Mouse (Mus musculus) cerebellum, adult 2 months (tissue): ENCODE data around the gene Mylpf. TPM values are rescaled to one million over a fixed set of nuclear protein-coding genes. Genes with fewer than 3 reads are reported as not detected.
A peak's percentile ranks its signal among the peaks of the same experiment; 100 is the strongest.
"Not testable (repeated sequence)": the region's sequence is repeated elsewhere in the genome, so short reads cannot be mapped to it uniquely, and the experiment has no call there.

Experiments used
- DNase-seq, 2 experiments: peaks; one replicate each; pipeline ENCODE4 v3.0.0; 2021
- H3K27ac ChIP-seq: fragments of 200-500 bp; 2 replicates; pipeline ENCODE4 v1.5.1; 2012; ENCODE audit warnings: low read length, control low read depth, inconsistent platforms; ENCODE audit not compliant: insufficient read depth
- H3K27me3 ChIP-seq: fragments of 200-500 bp; 2 replicates; pipeline ENCODE4 v1.6.1; 2012; ENCODE audit warnings: inconsistent platforms, mild to moderate bottlenecking, low read length, moderate library complexity; ENCODE audit not compliant: control insufficient read depth, insufficient read depth
- H3K4me1 ChIP-seq: fragments of 200-500 bp; 2 replicates; pipeline ENCODE4 v1.6.1; 2011; ENCODE audit warnings: low read length; ENCODE audit not compliant: control insufficient read depth, insufficient read depth
- H3K4me3 ChIP-seq: fragments of 200-500 bp; replicated peaks from 2 replicates; pipeline ENCODE3; 2011; ENCODE audit warnings: mild to moderate bottlenecking, low read depth, low read length, control low read depth; ENCODE audit not compliant: insufficient read depth
- CTCF ChIP-seq: fragments of 200-500 bp; IDR thresholded peaks from 2 replicates; pipeline ENCODE4 v1.5.1; 2011; ENCODE audit warnings: low read depth, mild to moderate bottlenecking, control low read depth, low read length, moderate library complexity, borderline replicate concordance; ENCODE audit not compliant: insufficient read depth
- POLR2A ChIP-seq: fragments of 200-500 bp; IDR thresholded peaks from 2 replicates; pipeline ENCODE4 v1.6.1; 2011; ENCODE audit warnings: low read length, control low read depth, borderline replicate concordance; ENCODE audit not compliant: insufficient read depth
- WGBS: fragments of 180-500 bp; shearing (Covaris S2); methylation state at CpG from one replicate; pipeline ENCODE4 v1.1.7; 2018; 5-methylcytosine and 5-hydroxymethylcytosine counted together
- polyA plus RNA-seq: library from polyadenylated mRNA; depleted of rRNA; stranded (reverse); fragments of >200 nt; gene quantifications from 2 replicates; pipeline ENCODE4 v1.2.3, GENCODE M21; 2012; rRNA removed

Mylpf gene
- polyA plus RNA-seq: 1.6 and 3.0 TPM in 2 replicates

DNA sequence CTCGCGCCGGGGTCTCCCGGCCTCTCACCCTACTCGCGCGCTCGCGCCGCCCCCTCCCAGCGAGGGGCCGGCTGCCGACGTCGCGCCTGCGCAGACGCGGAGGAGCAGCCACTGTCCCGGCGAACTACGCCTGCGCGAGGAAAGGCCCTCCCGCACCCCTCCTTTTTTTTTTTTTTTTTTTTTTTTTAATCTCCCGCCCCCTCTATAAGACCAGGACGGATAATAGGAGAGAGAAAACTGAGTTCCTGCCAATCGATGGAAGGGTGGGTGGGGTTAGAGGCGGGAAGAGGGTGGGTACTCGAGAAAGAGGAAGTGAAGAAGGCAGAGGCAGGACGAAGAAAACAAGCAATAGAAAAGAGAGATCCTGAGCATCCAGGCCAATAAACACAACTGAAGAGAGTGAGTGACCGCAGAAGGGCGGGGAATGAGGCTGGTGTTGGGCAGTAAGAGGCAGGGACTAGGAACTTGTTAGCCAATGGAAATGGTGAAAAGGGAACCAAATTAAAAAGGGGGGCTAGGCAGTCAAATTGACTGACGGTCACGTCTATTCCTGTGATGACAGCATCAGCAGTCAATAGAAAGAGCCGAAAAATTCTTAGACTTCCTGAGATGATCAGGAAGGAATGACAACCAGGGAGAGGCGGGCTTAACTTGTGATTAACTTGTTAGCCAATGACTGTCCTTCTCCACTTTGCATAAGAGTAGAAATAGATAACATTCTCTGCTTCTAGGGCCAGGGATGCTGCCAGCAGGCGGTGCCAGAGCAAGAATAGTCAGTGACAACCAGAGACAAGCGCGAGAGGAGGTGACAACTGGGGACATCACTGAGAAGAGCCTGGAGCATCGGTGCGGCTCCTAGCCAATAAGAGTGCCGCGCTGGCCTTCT lies at the start of gene Mylpf:
Gene Mylpf (plus strand): TSS at position 338 of the 886 bp plus-strand sequence.
- Histone ChIP-seq H3K27ac (peak within 1 kb of the TSS; percentile 70; the same call in 1 of the 2 replicates), H3K4me3 (peak within 1 kb of the TSS; percentile 75), H3K27me3 (no peaks in the 10 kb centered on the region), H3K4me1 (peaks cover 6% of the 10 kb centered on the region; the same call in 1 of the 2 replicates)
- WGBS: under 1% methylated on average over 44 of the region's 44 CpGs
- DNase-seq: peak; percentile 88 to 99
- TF ChIP-seq CTCF: peak; percentile 31; the same call in 1 of the 2 replicates
- TF ChIP-seq POLR2A: peak; percentile 79

- no peak for TF ChIP-seq POLR2A
- TF ChIP-seq CTCF: no peak
- Histone ChIP-seq H3K27ac (no peak overlapping the region), H3K4me3 (no peak overlapping the region), H3K27me3 (no peaks in the 10 kb centered on the region; the same call in 1 of the 2 replicates), H3K4me1 (no peaks in the 10 kb centered on the region)
- 86% methylated on average over 5 of the region's 5 CpGs for WGBS
- DNase-seq: no peak
Observed at GRCm38 (mm10) chr7:127162546-127162945, 46.1 kb upstream of the Mylpf start.

DNA sequence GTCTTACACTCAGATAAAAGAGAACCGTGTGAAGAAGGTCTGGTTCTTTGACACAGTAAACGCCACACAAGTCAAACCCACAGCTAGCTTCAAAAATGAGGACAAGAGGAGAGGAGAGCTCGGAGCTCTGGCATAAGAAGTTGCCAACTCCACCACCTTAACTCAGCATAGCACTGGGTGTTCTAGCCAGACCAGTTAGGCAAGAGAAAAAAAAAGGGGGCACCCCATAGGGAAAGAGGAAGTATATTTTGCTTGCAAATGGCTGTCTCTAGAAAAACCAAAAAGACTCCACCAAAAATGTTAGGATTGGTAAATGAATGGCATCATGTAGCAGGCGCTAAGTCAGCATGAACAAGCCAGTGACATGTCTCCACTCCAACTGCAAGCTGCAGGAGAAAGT lies 44.7 kb upstream of the Mylpf start:
- Histone ChIP-seq H3K4me1 (no peaks in the 10 kb centered on the region), H3K27ac (no peak overlapping the region), H3K27me3 (no peaks in the 10 kb centered on the region; the same call in 1 of the 2 replicates), H3K4me3 (no peak overlapping the region)
- TF ChIP-seq CTCF (no peak), POLR2A (no peak)
- no peak for DNase-seq
- WGBS: 78% methylated on average over 4 of the region's 4 CpGs

- no peaks in the 10 kb centered on the region; the same call in 1 of the 2 replicates for H3K27me3 ChIP-seq
- DNase-seq: no peak
- H3K4me3 ChIP-seq: no peak overlapping the region
- WGBS: 89% methylated on average over 12 of the region's 12 CpGs
- no peak for TF ChIP-seq POLR2A
- TF ChIP-seq CTCF: no peak
- H3K4me1 ChIP-seq: no peaks in the 10 kb centered on the region
- no peak overlapping the region for H3K27ac ChIP-seq
Observed at GRCm38 (mm10) chr7:127165607-127166493, 42.8 kb upstream of the Mylpf start.

DNA sequence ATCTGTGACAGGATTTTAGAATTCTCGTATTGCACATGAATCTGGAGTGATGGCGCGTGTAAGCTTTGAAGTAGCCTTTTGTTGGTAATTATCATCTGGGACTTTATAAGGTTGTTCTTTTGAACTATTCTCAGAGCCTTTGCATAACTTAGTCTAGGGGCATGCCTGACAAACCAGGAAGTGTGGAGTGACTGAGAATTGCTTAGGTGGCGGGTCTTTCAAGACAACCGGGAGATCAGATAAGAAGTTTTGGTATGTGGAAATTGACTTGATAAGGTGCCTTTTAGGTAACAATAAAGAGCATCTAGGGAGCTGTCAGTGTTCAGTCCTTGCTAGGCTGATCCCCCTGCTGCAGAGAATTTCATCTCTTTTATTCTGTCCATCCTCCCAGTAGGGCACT lies 42.2 kb upstream of the Mylpf start:
- DNase-seq: no peak
- 90% methylated on average over 5 of the region's 5 CpGs for WGBS
- H3K27ac ChIP-seq: no peak overlapping the region
- H3K27me3 ChIP-seq: no peaks in the 10 kb centered on the region; the same call in 1 of the 2 replicates
- no peak overlapping the region for H3K4me3 ChIP-seq
- H3K4me1 ChIP-seq: no peaks in the 10 kb centered on the region
- TF ChIP-seq CTCF (no peak), POLR2A (no peak)

DNA sequence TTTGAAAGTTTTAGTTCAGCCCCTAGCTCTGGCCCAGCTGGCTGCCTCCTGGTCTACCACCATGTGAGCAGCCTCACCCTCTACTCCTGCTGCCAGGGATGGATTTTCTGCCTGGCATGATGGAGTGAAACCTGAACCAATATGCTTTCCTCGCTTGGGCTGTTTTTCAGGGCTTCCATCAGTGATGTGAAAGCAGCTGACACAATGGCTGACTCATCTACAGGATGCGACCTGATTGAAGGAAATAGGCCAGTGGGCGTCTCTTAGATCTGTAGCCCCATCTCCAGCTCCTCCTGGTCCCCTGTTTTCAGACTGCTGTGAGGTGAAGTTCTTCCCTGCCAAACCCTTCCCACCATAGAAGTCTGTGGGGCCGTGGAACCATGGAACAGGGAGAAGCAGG lies 31.8 kb upstream of the Mylpf start:
- H3K4me1 ChIP-seq: no peaks in the 10 kb centered on the region; the same call in 1 of the 2 replicates
- no peak for DNase-seq
- no peak overlapping the region for H3K27ac ChIP-seq
- no peak overlapping the region for H3K4me3 ChIP-seq
- TF ChIP-seq CTCF (no peak), POLR2A (no peak)
- WGBS: 63% methylated on average over 4 of the region's 4 CpGs
- no peaks in the 10 kb centered on the region for H3K27me3 ChIP-seq

GRCm38 (mm10) chr7:127180783-127181182 lies 27.9 kb upstream of the Mylpf start:
- TF ChIP-seq POLR2A: no peak
- TF ChIP-seq CTCF: no peak
- no peaks in the 10 kb centered on the region for H3K27me3 ChIP-seq
- WGBS: 63% methylated on average over 2 of the region's 2 CpGs
- H3K27ac ChIP-seq: no peak overlapping the region
- DNase-seq: no peak
- H3K4me3 ChIP-seq: no peak overlapping the region
- H3K4me1 ChIP-seq: no peaks in the 10 kb centered on the region; the same call in 1 of the 2 replicates

DNA sequence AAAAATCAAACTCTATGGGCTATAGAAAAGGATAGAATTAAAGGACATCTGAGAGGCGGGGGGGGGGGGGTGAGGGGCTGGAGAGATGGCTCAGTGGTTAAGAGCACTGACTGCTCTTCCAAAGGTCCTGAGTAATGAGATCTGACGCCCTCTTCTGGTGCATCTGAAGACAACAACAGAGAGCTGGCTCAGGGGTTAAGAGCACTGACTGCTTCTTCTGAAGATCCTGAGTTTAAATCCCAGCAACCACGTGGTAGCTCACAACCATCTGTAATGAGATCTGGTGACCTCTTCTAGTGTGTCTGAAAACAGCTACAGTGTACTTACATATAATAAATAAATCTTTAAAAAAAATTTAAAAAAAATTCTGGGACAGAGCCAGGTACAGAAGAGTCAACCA lies 27.0 kb upstream of the Mylpf start:
- not testable (repeated sequence) for DNase-seq, H3K4me1 ChIP-seq, H3K27ac ChIP-seq, H3K4me3 ChIP-seq, H3K27me3 ChIP-seq
- WGBS: 37% methylated on average over 3 of the region's 3 CpGs
